Comparison of ENCODE assay signal across 8 mouse cellular contexts in genomic region chr9:14381353-14382055, GRCm38 (mm10). TPM values are rescaled to one million over a fixed set of nuclear protein-coding genes. Genes with fewer than 3 reads are reported as not detected.
DNase-seq lines count a peak whose midpoint lies in the region; ATAC-seq and TF ChIP-seq lines count a peak whose summit lies in the region.

TSS of gene Endod1 (minus strand) at chr9:14381507.

- H3K9me3 ChIP-seq in MEL (replicated peaks; ENCODE audit: insufficient read depth, low read length), result no peaks in the 10 kb centered on the region
- no peaks in the 10 kb centered on the region for H3K9me3 ChIP-seq in embryonic facial prominence, embryonic 15.5 days (replicated peaks)
- no peaks in the 10 kb centered on the region for H3K9me3 ChIP-seq in neural tube, embryonic 14.5 days (ENCODE audit: control insufficient read depth, low read length)

- 7% methylated on average over 8 of the region's 8 CpGs for WGBS in embryonic facial prominence, embryonic 15.5 days
- WGBS in neural tube, embryonic 14.5 days, result 6% methylated on average over 8 of the region's 8 CpGs

- H3K4me3 ChIP-seq in MEL (ENCODE audit: control insufficient read depth in 1 of 2, insufficient read depth in 1 of 2, low read depth in 2 of 2, low read length in 2 of 2), result peak within 1 kb of the TSS; percentile 48 to 65
- H3K4me3 ChIP-seq in embryonic facial prominence, embryonic 15.5 days (replicated peaks), result peak within 1 kb of the TSS; percentile 76
- peak within 1 kb of the TSS; percentile 81 for H3K4me3 ChIP-seq in neural tube, embryonic 14.5 days (ENCODE audit: low read depth, low read length)

- no peak; the same call in 1 of the 2 replicates for ATAC-seq in embryonic facial prominence, embryonic 15.5 days (ENCODE audit: insufficient number of reproducible peaks, low FRiP score, low TSS enrichment, low read depth)
- peak; percentile 57 for ATAC-seq in neural tube, embryonic 14.5 days (ENCODE audit: low read depth)

- peak in 1 of 2 experiments; percentile 39; a peak in 1 of 4 replicates for TF ChIP-seq POLR2A in MEL (IDR thresholded peaks at IDR 0.05; ENCODE audit: control insufficient read depth in 1 of 2, insufficient read depth in 1 of 2, low read depth in 1 of 2, low read length in 2 of 2, poor library complexity in 1 of 2)

- H3K4me2 ChIP-seq in embryonic facial prominence, embryonic 15.5 days (replicated peaks), result peak within 1 kb of the TSS; percentile 94
- peak within 1 kb of the TSS; percentile 87 for H3K4me2 ChIP-seq in neural tube, embryonic 14.5 days (ENCODE audit: low read depth, low read length)

- no peak for TF ChIP-seq EP300 in MEL (IDR thresholded peaks at IDR 0.05; ENCODE audit: low read depth in 1 of 2, low read length in 2 of 2)

- DNase-seq in MEL (ENCODE audit: low read depth, low spot score), result peak; percentile 93
- peak; percentile 30 for DNase-seq in adrenal gland, postnatal 14 days
- peak; percentile 16 to 35 for DNase-seq in heart, postnatal 14 days
- peak; percentile 56 to 69 for DNase-seq in kidney, postnatal 4 days
- peak; percentile 61 to 71 for DNase-seq in lung, adult 18-20 months
- DNase-seq in B cell, adult 2 months, result no peak

- no peak for TF ChIP-seq CTCF in MEL (IDR thresholded peaks at IDR 0.05 in 2 of 3, conservative IDR thresholded peaks at IDR 0.05 in 1 of 3; ENCODE audit: control insufficient read depth in 1 of 3, insufficient read depth in 1 of 3, low read depth in 2 of 3, low read length in 3 of 3, poor library complexity in 1 of 3, severe bottlenecking in 1 of 3)

- H3K79me2 ChIP-seq in MEL (ENCODE audit: control insufficient read depth, insufficient read depth, low read length, poor library complexity), result peaks cover 12% of the 10 kb centered on the region

- H3K4me1 ChIP-seq in MEL (ENCODE audit: control insufficient read depth in 1 of 2, insufficient read depth in 2 of 2, low read length in 2 of 2), result peaks cover 10 to 34% of the 10 kb centered on the region in 2 experiments
- H3K4me1 ChIP-seq in embryonic facial prominence, embryonic 15.5 days, result peaks cover 21% of the 10 kb centered on the region; the same call in 1 of the 2 replicates
- no peaks in the 10 kb centered on the region; the same call in 1 of the 2 replicates for H3K4me1 ChIP-seq in neural tube, embryonic 14.5 days (ENCODE audit: control insufficient read depth, insufficient read depth, low read length)

- peaks cover 0 to 30% of the 10 kb centered on the region in 2 experiments; a peak in 2 of 4 replicates for H3K36me3 ChIP-seq in MEL (ENCODE audit: control insufficient read depth in 1 of 2, insufficient read depth in 2 of 2, low read length in 2 of 2)
- H3K36me3 ChIP-seq in embryonic facial prominence, embryonic 15.5 days, result no peaks in the 10 kb centered on the region
- no peaks in the 10 kb centered on the region for H3K36me3 ChIP-seq in neural tube, embryonic 14.5 days (ENCODE audit: control insufficient read depth, insufficient read depth, low read length)

- H3K27me3 ChIP-seq in MEL (ENCODE audit: control insufficient read depth in 1 of 2, insufficient read depth in 2 of 2, low read length in 2 of 2), result no peaks in the 10 kb centered on the region
- H3K27me3 ChIP-seq in embryonic facial prominence, embryonic 15.5 days, result no peaks in the 10 kb centered on the region
- H3K27me3 ChIP-seq in neural tube, embryonic 14.5 days (ENCODE audit: control insufficient read depth, insufficient read depth, low read length), result no peaks in the 10 kb centered on the region

- H3K27ac ChIP-seq in MEL (ENCODE audit: control insufficient read depth, low read depth, low read length), result peak within 1 kb of the TSS; percentile 68
- H3K27ac ChIP-seq in embryonic facial prominence, embryonic 15.5 days (replicated peaks), result peak within 1 kb of the TSS; percentile 82
- H3K27ac ChIP-seq in neural tube, embryonic 14.5 days (ENCODE audit: low read depth, low read length), result peak within 1 kb of the TSS; percentile 80

- H3K9ac ChIP-seq in MEL (ENCODE audit: control insufficient read depth, low read depth, low read length, poor library complexity, severe bottlenecking), result peak within 1 kb of the TSS; percentile 81
- H3K9ac ChIP-seq in embryonic facial prominence, embryonic 15.5 days, result peak within 1 kb of the TSS; percentile 68
- peak within 1 kb of the TSS; percentile 88 for H3K9ac ChIP-seq in neural tube, embryonic 14.5 days (replicated peaks; ENCODE audit: low read depth, low read length)

- intact Hi-C loops in heart, postnatal 14 days (cut with DNase I), result loop anchor here (2.0 to 5.0 kb wide), 2 partner anchors 15 to 116 kb away; no protein-coding TSS in a partner anchor

- no peak for TF ChIP-seq RAD21 in MEL (IDR thresholded peaks at IDR 0.05; ENCODE audit: low read depth, low read length)

TF ChIP-seq in MEL, 35 proteins besides CTCF, POLR2A, EP300 and RAD21:
- TF ChIP-seq POLR2AphosphoS5 (IDR thresholded peaks at IDR 0.05; ENCODE audit: borderline replicate concordance, low read depth, low read length) (no peak), JUND (IDR thresholded peaks at IDR 0.05; ENCODE audit: low read depth, low read length) (no peak), NRF1 (IDR thresholded peaks at IDR 0.05; ENCODE audit: insufficient read depth, low read depth, low read length, poor library complexity, severe bottlenecking) (no peak), MAFK (IDR thresholded peaks at IDR 0.05; ENCODE audit: borderline replicate concordance, low read depth, low read length) (no peak), GATA1 (IDR thresholded peaks at IDR 0.05; ENCODE audit: low read depth, low read length) (peak; percentile 61; the same call in 1 of the 2 replicates), TBP (IDR thresholded peaks at IDR 0.05; ENCODE audit: low read depth, low read length) (peak; percentile 84)

RNA-seq across cellular contexts. Expression of gene Endod1, which starts in this region (rescaled TPM):
- total RNA-seq in MEL (2012; rRNA removed), result 20.4 and 33.7 TPM in 2 replicates
- polyA plus RNA-seq in MEL (2012; ENCODE audit: insufficient read depth in 1 of 2, insufficient read length in 2 of 2, low read depth in 1 of 2, low replicate concordance in 2 of 2, missing spikeins in 1 of 2), result 10 to 100 TPM in 1 of 2 experiments, not detected in 1; 31.1 TPM
- total RNA-seq in adrenal gland, postnatal 14 days (2021), result 13.8 and 15.7 TPM in 2 replicates
- polyA plus RNA-seq in embryonic facial prominence, embryonic 15.5 days (2015; fragmentation: Nextera tagmentation; extraction: Ambion mirVana), result 24.8 and 25.0 TPM in 2 replicates
- total RNA-seq in heart, postnatal 14 days (2021), result 10 to 100 TPM in 1 of 2 experiments, 1 to 10 TPM in 1; 9.4 to 11.4 TPM
- 32.3 and 42.2 TPM in 2 replicates for polyA plus RNA-seq in neural tube, embryonic 14.5 days (2014; fragmentation: Nextera tagmentation; extraction: Ambion mirVana)

Comparison
In these comparisons a context has a peak if more than half of its experiments do, and no peak if none do; other contexts are left out.
1. DNase-seq: peak in MEL (single experiment), adrenal gland, postnatal 14 days (single experiment), heart, postnatal 14 days (2 of 2), kidney, postnatal 4 days (2 of 2) and lung, adult 18-20 months (2 of 2); none in B cell, adult 2 months (0 of 2).
2. Peak in every context shown above with its lines, with median percentiles within 50 percentile points of each other: H3K27ac ChIP-seq, H3K4me3 ChIP-seq and H3K9ac ChIP-seq.